Mouse (Mus musculus) thymus, postnatal 0 days (tissue): ENCODE measurements around the gene Nupr1. TPM values are rescaled to one million over a fixed set of nuclear protein-coding genes. Genes with fewer than 3 reads are reported as not detected.

Experiments used
- DNase-seq: peaks from one replicate; pipeline ENCODE4 v3.0.0-alpha.2; 2015; ENCODE audit warnings: low spot score
- microRNA-seq: library from miRNA; unstranded; fragments of <30 nt; microRNA quantifications from one replicate; pipeline ENCODE4, GENCODE M21; 2016; ENCODE audit warnings: borderline number of aligned reads
- polyA plus RNA-seq: library from polyadenylated mRNA; unstranded; fragments of >200 nt; fragmentation: Nextera tagmentation; extraction: Ambion mirVana; gene quantifications from 2 replicates; pipeline ENCODE4 v1.2.1, GENCODE M21; 2015

Nupr1 gene
- polyA plus RNA-seq, 1 experiment from 2014 or later: 15.1 TPM

DNA sequence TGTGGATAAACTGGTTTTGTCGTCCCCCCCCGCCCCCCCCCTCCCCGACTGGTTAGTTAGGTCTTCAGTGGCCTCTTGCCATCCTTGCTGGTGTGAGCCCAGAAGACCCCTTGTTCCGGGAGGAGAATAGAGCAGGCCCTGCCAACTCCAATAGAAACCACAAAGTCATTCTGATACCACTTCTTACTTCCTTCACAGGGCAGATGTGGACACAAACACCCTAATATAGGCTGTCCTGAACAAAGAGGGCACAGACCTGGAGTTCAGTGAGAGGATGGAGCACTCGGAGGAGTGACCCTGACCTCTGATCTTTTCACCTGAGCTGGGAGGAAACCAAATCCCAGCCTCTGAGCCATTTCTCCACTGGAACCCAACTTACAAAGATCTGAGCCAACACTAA, 28.8 kb downstream of the Nupr1 start:
- DNase-seq: no peak

DNA sequence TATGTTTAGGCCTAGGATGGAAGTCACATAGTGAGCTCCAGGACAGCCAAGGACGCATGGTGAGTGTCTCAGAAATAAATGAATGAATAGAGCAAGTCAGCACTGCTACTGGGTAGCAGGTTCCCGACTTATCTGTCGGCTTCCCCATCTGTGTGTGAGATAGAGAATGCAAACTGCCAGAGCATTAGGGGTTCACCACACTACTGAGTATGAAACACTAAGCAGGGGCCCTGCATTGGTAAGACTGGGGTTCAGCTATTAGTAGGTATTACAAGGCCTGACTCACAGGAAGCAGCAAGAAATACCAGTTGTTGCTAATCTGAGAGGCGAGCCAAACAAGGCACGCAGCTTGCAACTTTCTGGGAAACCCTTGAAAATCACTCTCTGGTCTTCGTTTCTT, 31.7 kb downstream of the Nupr1 start:
- no peak for DNase-seq

DNA sequence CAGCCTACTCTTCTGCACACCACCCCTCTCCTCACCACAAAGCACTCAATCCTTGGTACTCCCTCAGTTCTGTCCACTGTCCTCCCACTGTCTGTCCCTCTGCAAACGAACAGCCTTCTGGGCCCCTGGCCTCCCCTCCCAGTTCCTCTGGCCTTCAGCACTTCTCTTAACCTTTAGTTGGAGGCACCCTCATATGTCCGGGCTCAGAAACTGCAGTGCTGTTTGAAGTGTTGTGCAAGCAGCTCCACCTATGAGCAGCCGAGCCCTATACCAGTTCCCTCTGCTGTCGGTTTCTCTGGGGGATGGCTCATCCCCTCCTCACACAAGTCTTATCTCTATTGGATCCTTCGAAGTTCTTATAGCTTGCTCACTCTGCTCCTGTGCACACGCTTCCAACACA, 34.2 kb downstream of the Nupr1 start:
- DNase-seq: no peak

GRCm38 (mm10) chr7:126595890-126596289, 34.8 kb downstream of the Nupr1 start:
- DNase-seq: no peak

DNA sequence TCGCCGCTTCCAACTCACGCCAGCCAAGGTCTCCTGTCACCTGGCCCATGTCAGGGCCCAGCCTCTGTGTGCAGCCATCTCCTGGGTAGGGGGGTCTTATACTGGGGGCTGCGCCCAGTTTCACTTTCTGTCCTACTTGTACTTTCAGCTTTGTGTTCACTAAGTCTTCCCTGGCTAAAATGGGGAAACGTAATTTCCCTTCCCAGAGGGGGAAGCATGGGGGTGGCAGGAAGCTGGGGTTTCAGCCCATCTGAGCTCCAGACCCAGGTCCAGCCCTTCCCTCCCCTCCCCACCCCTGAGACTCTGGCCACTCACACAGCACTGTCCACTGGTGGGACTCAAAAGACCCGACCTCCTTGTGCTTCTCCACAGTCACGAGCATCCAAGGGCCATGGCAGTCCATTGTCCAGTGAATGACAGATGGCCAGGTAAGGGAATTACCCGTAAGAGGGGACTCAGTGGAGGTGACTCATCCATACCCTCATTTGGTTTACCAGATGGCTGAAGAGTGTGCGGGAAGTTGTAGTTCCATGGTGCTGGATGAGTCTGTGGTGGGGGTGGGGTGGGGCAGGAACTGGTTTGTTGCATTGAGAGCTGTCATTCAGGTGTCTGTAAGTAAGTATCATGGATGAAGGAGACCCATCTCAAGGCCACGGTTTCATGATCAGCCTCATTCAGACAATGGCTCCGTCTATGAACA, 35.6 kb downstream of the Nupr1 start, which contains the start of gene Il27:
Il27 (minus strand) TSS at position 80 of the 700 bp plus-strand sequence.
- DNase-seq: no peak

GRCm38 (mm10) chr7:126587779-126588178, 42.9 kb downstream of the Nupr1 start:
- no peak for DNase-seq

- DNase-seq: no peak
These were observed 43.8 kb downstream of the Nupr1 start for GRCm38 (mm10) chr7:126586839-126587238.

DNA sequence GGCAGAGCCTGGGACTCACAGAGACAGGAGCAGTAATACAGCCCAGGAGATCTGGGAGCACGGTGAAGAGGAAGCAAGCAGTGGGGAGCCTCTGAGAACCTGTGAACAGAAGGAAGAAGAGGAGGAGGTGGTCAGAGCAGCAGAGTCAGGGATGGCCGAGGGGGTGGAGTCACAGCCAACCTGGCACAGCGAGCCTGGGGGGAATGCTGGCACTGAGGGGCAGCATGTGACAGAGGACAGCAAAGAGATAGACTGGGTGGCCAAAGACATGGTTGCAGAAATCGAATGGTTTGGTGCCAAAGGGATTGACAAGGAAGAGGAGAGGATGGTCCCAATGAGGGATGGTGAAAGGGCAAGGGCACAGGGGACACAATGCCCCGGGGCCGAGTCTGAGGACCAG, 44.9 kb downstream of the Nupr1 start, which contains the start of gene Cln3:
Cln3 (minus strand) TSS at position 101 of the 400 bp plus-strand sequence.
- no peak for DNase-seq

DNA sequence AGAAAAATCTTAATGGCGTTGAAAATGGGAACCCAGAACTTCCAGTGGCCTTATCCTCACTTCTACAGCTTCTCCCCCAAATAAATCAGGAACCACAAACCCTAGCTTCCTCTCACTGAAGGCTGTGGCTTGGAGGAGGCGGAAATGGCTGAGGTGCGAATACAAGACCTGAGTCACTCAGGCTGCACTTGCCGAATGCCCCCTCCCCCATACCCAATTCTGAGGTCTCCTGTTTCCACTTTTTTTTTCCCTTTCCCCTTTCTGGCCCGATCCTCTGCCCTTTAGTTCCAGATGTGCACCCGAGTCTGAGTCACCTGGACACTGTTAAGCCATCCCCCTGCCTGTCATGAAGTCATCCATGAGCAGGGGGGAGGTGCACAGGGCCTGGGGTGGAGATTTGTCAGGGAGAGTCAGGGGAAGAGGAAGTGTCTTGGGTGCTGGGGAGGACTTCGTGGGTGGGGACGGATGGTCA, 46.1 kb downstream of the Nupr1 start, which contains the start of gene Apobr:
Apobr (plus strand) TSS at position 437 of the 472 bp plus-strand sequence.
- DNase-seq: peak; percentile 46

GRCm38 (mm10) chr7:126583761-126584160, 46.9 kb downstream of the Nupr1 start:
- DNase-seq: no peak

DNA sequence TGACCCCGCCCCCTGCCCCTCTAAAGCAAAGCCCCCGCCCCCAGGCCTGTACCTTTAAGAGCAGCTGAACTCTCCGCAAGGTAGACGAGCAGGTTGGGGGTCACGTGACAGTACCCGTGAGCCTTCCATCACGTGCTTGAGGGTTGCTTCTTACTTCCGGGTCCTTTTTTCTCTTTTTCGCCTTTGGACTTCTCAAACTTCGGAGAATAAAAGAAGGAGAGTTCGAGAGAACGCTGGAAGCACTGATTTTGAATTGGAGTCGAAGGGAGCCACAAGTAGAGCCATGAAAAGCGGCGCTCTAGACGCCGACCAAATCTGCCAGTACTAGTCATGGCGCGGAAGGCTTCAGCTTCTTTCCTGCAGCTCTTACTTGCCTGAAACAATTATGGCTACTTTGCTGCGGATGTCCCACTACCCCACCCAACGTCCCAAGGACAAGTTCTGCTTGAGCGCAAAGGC, 47.4 kb downstream of the Nupr1 start:
- peak; percentile 92 for DNase-seq

DNA sequence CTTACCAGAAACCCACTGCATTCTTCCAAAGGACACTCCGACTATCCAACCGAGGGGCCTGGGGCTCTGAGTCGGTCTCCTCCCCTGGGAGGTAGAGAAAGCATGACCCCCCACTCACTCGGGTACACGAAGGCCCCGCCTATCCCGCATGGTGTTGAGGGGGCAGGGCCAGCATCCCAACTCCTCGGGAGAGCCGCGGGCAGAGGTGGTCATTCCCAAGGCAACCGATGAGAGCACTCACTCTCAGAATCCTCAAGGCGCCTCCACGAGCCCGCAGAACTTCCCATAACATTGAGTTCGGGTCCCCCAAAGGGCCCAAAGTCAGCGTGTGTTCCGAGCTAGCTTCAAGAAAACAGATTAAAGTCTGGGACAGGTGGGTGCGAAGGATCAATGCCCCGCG, 47.9 kb downstream of the Nupr1 start:
- DNase-seq: no peak

GRCm38 (mm10) chr7:126581661-126582060, 49.0 kb downstream of the Nupr1 start:
- DNase-seq: no peak

DNA sequence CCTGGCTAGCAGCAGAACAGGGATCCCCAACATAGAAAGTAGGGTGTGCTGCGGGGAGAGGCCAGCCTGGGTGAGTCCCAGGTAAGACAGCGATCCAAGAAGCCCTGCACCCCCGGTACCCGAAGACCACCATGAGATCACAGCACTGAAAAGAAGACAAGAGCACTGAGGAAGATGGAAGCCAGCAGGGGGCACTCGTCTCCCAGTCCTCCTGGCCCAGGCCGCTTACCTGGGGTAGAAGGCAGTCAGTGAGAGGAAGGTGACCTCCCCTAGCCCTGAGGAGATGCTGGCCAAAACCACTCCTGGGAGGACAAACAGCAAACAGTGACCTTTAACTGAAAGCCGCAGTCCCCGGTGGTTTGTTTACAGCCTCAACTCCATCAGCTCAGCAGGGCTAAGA, 51.5 kb downstream of the Nupr1 start:
- DNase-seq: peak; percentile 43

GRCm38 (mm10) chr7:126576946-126577345, 53.7 kb downstream of the Nupr1 start:
- peak; percentile 62 for DNase-seq

Small RNA genes within 50 kb of the gene (microRNA-seq; reads per million reads assigned to microRNA genes)
- not detected for gene Mir7059

Other genes starting within 250 kb of the Nupr1 start
- 5.1 and 6.7 TPM in 2 replicates for gene Nfatc2ip, start 234.1 kb downstream of the Nupr1 start, polyA plus RNA-seq
- gene Cd19, start 216.0 kb downstream of the Nupr1 start, polyA plus RNA-seq: 0.13 and 0.22 TPM in 2 replicates
- 22.2 and 22.7 TPM in 2 replicates for gene Rabep2, start 202.1 kb downstream of the Nupr1 start, polyA plus RNA-seq
- 3.1 and 4.2 TPM in 2 replicates for gene Atp2a1, start 167.8 kb downstream of the Nupr1 start, polyA plus RNA-seq
- gene Sh2b1, start 155.4 kb downstream of the Nupr1 start, polyA plus RNA-seq: 37.8 and 38.6 TPM in 2 replicates
- 95.4 and 104 TPM in 2 replicates for gene Tufm, start 143.5 kb downstream of the Nupr1 start, polyA plus RNA-seq
- gene Atxn2l, start 127.4 kb downstream of the Nupr1 start, polyA plus RNA-seq: 37.9 and 38.5 TPM in 2 replicates
- gene Eif3c, start 64.5 kb downstream of the Nupr1 start, polyA plus RNA-seq: 246 and 259 TPM in 2 replicates
- 1.2 TPM in 2 replicates for gene Apobr, start 45.9 kb downstream of the Nupr1 start, polyA plus RNA-seq
- gene Cln3, start 45.0 kb downstream of the Nupr1 start, polyA plus RNA-seq: 28.2 and 30.2 TPM in 2 replicates
- gene Il27, start 35.9 kb downstream of the Nupr1 start, polyA plus RNA-seq: 0.54 and 0.85 TPM in 2 replicates
- gene Sgf29, start 18.4 kb upstream of the Nupr1 start, polyA plus RNA-seq: 62.2 and 72.9 TPM in 2 replicates
- gene Sult1a1, start 45.6 kb upstream of the Nupr1 start, polyA plus RNA-seq: 8.5 and 11.0 TPM in 2 replicates
- gene Bola2, start 64.5 kb upstream of the Nupr1 start, polyA plus RNA-seq: 154 and 155 TPM in 2 replicates
- gene Slx1b, start 64.9 kb upstream of the Nupr1 start, polyA plus RNA-seq: 6.0 and 7.6 TPM in 2 replicates
- gene Coro1a, start 76.9 kb upstream of the Nupr1 start, polyA plus RNA-seq: 1,525 and 1,527 TPM in 2 replicates
- 35.6 and 37.4 TPM in 2 replicates for gene Mapk3, start 128.7 kb upstream of the Nupr1 start, polyA plus RNA-seq
- gene Gdpd3, start 135.5 kb upstream of the Nupr1 start, polyA plus RNA-seq: 1.6 TPM in 2 replicates
- 153 and 180 TPM in 2 replicates for gene Ypel3, start 146.1 kb upstream of the Nupr1 start, polyA plus RNA-seq
- gene Tbx6, start 150.6 kb upstream of the Nupr1 start, polyA plus RNA-seq: 0.28 and 0.48 TPM in 2 replicates
- gene Ppp4c, start 161.6 kb upstream of the Nupr1 start, polyA plus RNA-seq: 306 TPM in 2 replicates
- gene Fam57b, start 166.8 kb upstream of the Nupr1 start, polyA plus RNA-seq: 0.19 and 0.20 TPM in 2 replicates
- not detected in 2 replicates for gene 4930451I11Rik, start 200.8 kb upstream of the Nupr1 start, polyA plus RNA-seq
- gene Doc2a, start 216.6 kb upstream of the Nupr1 start, polyA plus RNA-seq: 0.21 and 0.33 TPM in 2 replicates
- gene Hirip3, start 231.1 kb upstream of the Nupr1 start, polyA plus RNA-seq: 16.9 and 22.6 TPM in 2 replicates
- gene Ino80e, start 231.5 kb upstream of the Nupr1 start, polyA plus RNA-seq: 82.9 and 98.9 TPM in 2 replicates